Mouse (Mus musculus) fibroblast of lung, adult 2 months (primary cell): Measurements from ENCODE around the gene Map1b.
A peak's percentile ranks its signal among the peaks of the same experiment; 100 is the strongest.

Source experiments
- DNase-seq: peaks from one replicate; pipeline ENCODE4 v3.0.0-alpha.2; 2011; ENCODE audit warnings: low read depth

Map1b gene

GRCm38 (mm10) chr13:99516448-99516881 lies at the start of gene Map1b:
Gene Map1b, minus strand, starts transcription at chr13:99516540.
- DNase-seq = no peak

GRCm38 (mm10) chr13:99564346-99564745 lies 48.0 kb upstream of the Map1b start:
- DNase-seq = peak; percentile 5

GRCm38 (mm10) chr13:99563021-99563420 lies 46.7 kb upstream of the Map1b start:
- no peak for DNase-seq

- DNase-seq = no peak
Observed at GRCm38 (mm10) chr13:99561843-99562550, 45.7 kb upstream of the Map1b start.

- no peak for DNase-seq
Observed at GRCm38 (mm10) chr13:99560674-99561639, 44.6 kb upstream of the Map1b start.

GRCm38 (mm10) chr13:99558216-99558906 lies 42.0 kb upstream of the Map1b start:
- DNase-seq = no peak

- DNase-seq = no peak
Observed at GRCm38 (mm10) chr13:99557813-99558212, 41.5 kb upstream of the Map1b start.

GRCm38 (mm10) chr13:99557331-99557730 lies 41.0 kb upstream of the Map1b start:
- DNase-seq = no peak

GRCm38 (mm10) chr13:99554960-99555359 lies 38.6 kb upstream of the Map1b start:
- no peak for DNase-seq

GRCm38 (mm10) chr13:99554466-99554865 lies 38.1 kb upstream of the Map1b start:
- DNase-seq = no peak

- DNase-seq = no peak
Observed at GRCm38 (mm10) chr13:99552381-99552780, 36.0 kb upstream of the Map1b start.

- DNase-seq = no peak
Observed at GRCm38 (mm10) chr13:99550679-99551369, 34.5 kb upstream of the Map1b start.

- DNase-seq = no peak
Observed at GRCm38 (mm10) chr13:99550060-99550459, 33.7 kb upstream of the Map1b start.

- DNase-seq = no peak
Observed at GRCm38 (mm10) chr13:99549584-99549983, 33.2 kb upstream of the Map1b start.

- DNase-seq = no peak
Observed at GRCm38 (mm10) chr13:99546832-99547231, 30.5 kb upstream of the Map1b start.

- DNase-seq = no peak
Observed at GRCm38 (mm10) chr13:99545201-99545600, 28.9 kb upstream of the Map1b start.

GRCm38 (mm10) chr13:99541429-99542267 lies 25.3 kb upstream of the Map1b start:
- DNase-seq = no peak

GRCm38 (mm10) chr13:99539288-99539687 lies 22.9 kb upstream of the Map1b start:
- DNase-seq = no peak

GRCm38 (mm10) chr13:99538851-99539250 lies 22.5 kb upstream of the Map1b start:
- DNase-seq = no peak

- no peak for DNase-seq
Observed at GRCm38 (mm10) chr13:99537908-99538513, 21.7 kb upstream of the Map1b start.
